Mouse (Mus musculus): ENCODE measurements around the gene Timd4. TPM values are rescaled to one million over a fixed set of nuclear protein-coding genes. Genes with fewer than 3 reads are reported as not detected.

Timd4 gene
- polyA plus RNA-seq (2015; fragmentation: Illumina TruSeq; extraction: RNeasy Lipid Tissue Mini Kit (QIAGEN cat#74804); ENCODE audit: insufficient read depth, low read depth, low replicate concordance), result 2.9 TPM

DNA sequence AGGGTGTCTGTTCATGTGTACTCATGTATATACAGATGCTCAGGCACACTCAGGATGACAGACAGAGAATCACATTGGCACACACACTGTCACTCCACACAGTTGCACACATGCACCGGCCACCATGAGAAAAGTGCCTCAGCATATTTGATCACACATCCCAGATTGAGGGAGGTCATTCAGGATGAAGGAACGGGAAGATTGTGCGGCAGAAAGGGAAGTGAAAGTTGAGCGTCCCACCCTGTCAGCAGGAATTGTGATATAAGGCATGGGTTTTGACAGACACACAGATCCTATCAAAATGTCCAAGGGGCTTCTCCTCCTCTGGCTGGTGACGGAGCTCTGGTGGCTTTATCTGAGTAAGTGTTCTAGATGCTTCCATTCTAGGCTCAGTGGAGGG is at the start of gene Timd4:
Timd4 (plus strand) TSS at position 290 of the 400 bp plus-strand sequence.

Other genes with a start within 250 kb of the Timd4 start
- not detected for gene BC053393, start 239.3 kb upstream of the Timd4 start, polyA plus RNA-seq (2015; fragmentation: Illumina TruSeq; extraction: RNeasy Lipid Tissue Mini Kit (QIAGEN cat#74804); ENCODE audit: insufficient read depth, low read depth, low replicate concordance)
- not detected for gene Dppa1, start 181.5 kb upstream of the Timd4 start, polyA plus RNA-seq (2015; fragmentation: Illumina TruSeq; extraction: RNeasy Lipid Tissue Mini Kit (QIAGEN cat#74804); ENCODE audit: insufficient read depth, low read depth, low replicate concordance)
- not detected for gene Timd2, start 103.7 kb upstream of the Timd4 start, polyA plus RNA-seq (2015; fragmentation: Illumina TruSeq; extraction: RNeasy Lipid Tissue Mini Kit (QIAGEN cat#74804); ENCODE audit: insufficient read depth, low read depth, low replicate concordance)
- not detected for gene Havcr1, start 75.7 kb upstream of the Timd4 start, polyA plus RNA-seq (2015; fragmentation: Illumina TruSeq; extraction: RNeasy Lipid Tissue Mini Kit (QIAGEN cat#74804); ENCODE audit: insufficient read depth, low read depth, low replicate concordance)